Mouse (Mus musculus) kidney, embryonic 14.5 days (tissue): Measurements from ENCODE around the gene Gm10057. TPM values are rescaled to one million over a fixed set of nuclear protein-coding genes. Genes with fewer than 3 reads are reported as not detected.
"Not testable (repeated sequence)": the region's sequence is repeated elsewhere in the genome, so short reads cannot be mapped to it uniquely, and the experiment has no call there.

ENCODE experiments used
- ATAC-seq: fragments of 200-750 bp; cut with Nextera tagmentation; 2 replicates; pipeline ENCODE4 v1.8.0; 2017; ENCODE audit warnings: moderate number of reproducible peaks, mild to moderate bottlenecking, moderate TSS enrichment, moderate library complexity; ENCODE audit not compliant: low FRiP score, low TSS enrichment
- H3K27ac ChIP-seq: fragments of 300-500 bp; sonication (generic); 2 replicates; pipeline ENCODE4 v1.5.1; 2014; ENCODE audit warnings: low read depth, mild to moderate bottlenecking, low read length, moderate library complexity, mixed read lengths
- H3K27me3 ChIP-seq: fragments of 300-500 bp; sonication (generic); 2 replicates; pipeline ENCODE4 v1.6.1; 2014; ENCODE audit warnings: mild to moderate bottlenecking, low read length; ENCODE audit not compliant: control insufficient read depth, insufficient read depth
- H3K36me3 ChIP-seq: fragments of 300-500 bp; sonication (generic); 2 replicates; pipeline ENCODE4 v1.6.1; 2014; ENCODE audit warnings: low read length, mixed read lengths; ENCODE audit not compliant: control insufficient read depth, insufficient read depth
- H3K4me1 ChIP-seq: fragments of 300-500 bp; sonication (generic); 2 replicates; pipeline ENCODE4 v1.6.1; 2014; ENCODE audit warnings: low read length, mixed read lengths; ENCODE audit not compliant: control insufficient read depth, insufficient read depth
- H3K4me2 ChIP-seq: fragments of 300-500 bp; sonication (generic); replicated peaks from 2 replicates; pipeline ENCODE4 v1.6.1; 2014; ENCODE audit warnings: low read depth, mild to moderate bottlenecking, low read length
- H3K4me3 ChIP-seq: fragments of 300-500 bp; sonication (generic); 2 replicates; pipeline ENCODE4 v1.5.1; 2014; ENCODE audit warnings: mild to moderate bottlenecking, low read length
- H3K9ac ChIP-seq: fragments of 300-500 bp; sonication (generic); 2 replicates; pipeline ENCODE4 v1.6.1; 2014; ENCODE audit warnings: low read depth, mild to moderate bottlenecking, low read length, moderate library complexity
- H3K9me3 ChIP-seq: fragments of 300-500 bp; sonication (generic); 2 replicates; pipeline ENCODE4 v1.6.1; 2016; ENCODE audit warnings: low read length; ENCODE audit not compliant: control insufficient read depth
- polyA plus RNA-seq: library from polyadenylated mRNA; unstranded; fragments of >200 nt; fragmentation: Nextera tagmentation; extraction: Ambion mirVana; gene quantifications from 2 replicates; pipeline ENCODE4 v1.2.1, GENCODE M21; 2014

Gm10057 gene
- polyA plus RNA-seq: not detected in 2 replicates

DNA sequence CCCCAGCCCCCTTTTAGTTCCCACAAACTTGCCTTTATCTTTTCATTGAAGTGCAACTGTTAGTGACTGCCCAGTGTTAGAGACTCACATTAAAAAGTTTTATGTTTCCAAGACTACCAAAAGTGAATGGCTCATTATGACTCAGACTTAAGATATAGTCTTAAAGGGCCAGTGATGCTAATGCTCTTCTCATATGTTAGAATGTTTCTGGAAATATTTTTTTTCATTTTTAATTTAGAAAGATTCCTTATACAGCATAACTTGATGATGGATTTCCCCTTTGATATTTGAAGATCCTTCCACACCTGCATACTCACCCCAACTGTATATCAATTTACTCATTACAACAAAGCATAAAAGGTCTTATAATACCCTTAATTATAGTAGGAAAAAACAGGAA lies at the start of gene Gm10057:
Gene Gm10057, minus strand, starts transcription at position 101 of the 400 bp plus-strand sequence.
- not testable (repeated sequence) for ATAC-seq, H3K36me3 ChIP-seq, H3K4me2 ChIP-seq, H3K4me1 ChIP-seq, H3K9me3 ChIP-seq, H3K27me3 ChIP-seq, H3K9ac ChIP-seq, H3K27ac ChIP-seq, H3K4me3 ChIP-seq

GRCm38 (mm10) chrX:154033727-154034126 lies 21.1 kb downstream of the Gm10057 start, which contains the start of gene 4921511M17Rik:
4921511M17Rik (minus strand) TSS chrX:154033827.
- H3K4me1 ChIP-seq, H3K27me3 ChIP-seq, H3K36me3 ChIP-seq, ATAC-seq, H3K4me3 ChIP-seq, H3K4me2 ChIP-seq, H3K9ac ChIP-seq, H3K27ac ChIP-seq, H3K9me3 ChIP-seq: not testable (repeated sequence)

DNA sequence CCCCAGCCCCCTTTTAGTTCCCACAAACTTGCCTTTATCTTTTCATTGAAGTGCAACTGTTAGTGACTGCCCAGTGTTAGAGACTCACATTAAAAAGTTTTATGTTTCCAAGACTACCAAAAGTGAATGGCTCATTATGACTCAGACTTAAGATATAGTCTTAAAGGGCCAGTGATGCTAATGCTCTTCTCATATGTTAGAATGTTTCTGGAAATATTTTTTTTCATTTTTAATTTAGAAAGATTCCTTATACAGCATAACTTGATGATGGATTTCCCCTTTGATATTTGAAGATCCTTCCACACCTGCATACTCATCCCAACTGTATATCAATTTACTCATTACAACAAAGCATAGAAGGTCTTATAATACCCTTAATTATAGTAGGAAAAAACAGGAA lies 42.3 kb downstream of the Gm10057 start, which contains the start of gene Samt1:
Gene Samt1, minus strand, starts transcription at position 101 of the 400 bp plus-strand sequence.
- not testable (repeated sequence) for H3K36me3 ChIP-seq, H3K4me3 ChIP-seq, H3K9me3 ChIP-seq, H3K4me1 ChIP-seq, H3K27me3 ChIP-seq, H3K27ac ChIP-seq, H3K4me2 ChIP-seq, ATAC-seq, H3K9ac ChIP-seq

Other genes with a start within 250 kb of the Gm10057 start
- gene Spin2c, start 222.8 kb downstream of the Gm10057 start, polyA plus RNA-seq: 14.8 and 19.6 TPM in 2 replicates
- gene Samt1, start 42.4 kb downstream of the Gm10057 start, polyA plus RNA-seq: not detected in 2 replicates
- not detected in 2 replicates for gene 4921511M17Rik, start 21.2 kb downstream of the Gm10057 start, polyA plus RNA-seq
- not detected in 2 replicates for gene Gm15140, start 65.6 kb upstream of the Gm10057 start, polyA plus RNA-seq